Mouse (Mus musculus): ENCODE data around the gene Gsdma. TPM values are rescaled to one million over a fixed set of nuclear protein-coding genes. Genes with fewer than 3 reads are reported as not detected.
A peak's percentile ranks its signal among the peaks of the same experiment; 100 is the strongest.
"Not testable (repeated sequence)": the region's sequence is repeated elsewhere in the genome, so short reads cannot be mapped to it uniquely, and the experiment has no call there.

Gene Gsdma
- polyA plus RNA-seq (2015; fragmentation: Nextera tagmentation; extraction: Ambion mirVana): 79.6 and 83.7 TPM in 2 replicates

GRCm38 (mm10) chr11:98664091-98664490 lies at the start of gene Gsdma:
Gene Gsdma, plus strand, starts transcription at chr11:98664351.
- TF ChIP-seq CTCF (IDR thresholded peaks at IDR 0.05; ENCODE audit: low read depth) (no peak), EP300 (optimal IDR thresholded peaks at IDR 0.05) (no peak)
- Histone ChIP-seq H3K36me3 (ENCODE audit: control insufficient read depth, insufficient read depth, low read length) (no peaks in the 10 kb centered on the region), H3K4me3 (ENCODE audit: low read depth, low read length) (no peak within 1 kb of the TSS), H3K27me3 (ENCODE audit: control insufficient read depth, insufficient read depth, low read length) (no peaks in the 10 kb centered on the region), H3K27ac (replicated peaks) (no peak within 1 kb of the TSS; the same call in 1 of the 2 replicates), H3K9ac (ENCODE audit: low read length) (no peak within 1 kb of the TSS), H3K4me1 (replicated peaks; ENCODE audit: control insufficient read depth, insufficient read depth) (no peaks in the 10 kb centered on the region), H3K4me2 (replicated peaks; ENCODE audit: low read depth) (no peak within 1 kb of the TSS), H3K9me3 (ENCODE audit: control insufficient read depth, low read length) (no peaks in the 10 kb centered on the region)
- ATAC-seq (ENCODE audit: low FRiP score, low TSS enrichment) (peak; percentile 41; the same call in 1 of the 2 replicates), DNase-seq (ENCODE audit: low spot score) (no peak)
- WGBS: 11% methylated on average over 4 of the region's 4 CpGs

- Histone ChIP-seq H3K9ac (ENCODE audit: low read length) (no peak overlapping the region), H3K4me3 (ENCODE audit: low read depth, low read length) (no peak overlapping the region), H3K4me2 (replicated peaks; ENCODE audit: low read depth) (no peak overlapping the region), H3K27me3 (ENCODE audit: control insufficient read depth, insufficient read depth, low read length) (no peaks in the 10 kb centered on the region), H3K27ac (replicated peaks) (no peak overlapping the region), H3K36me3 (ENCODE audit: control insufficient read depth, insufficient read depth, low read length) (no peaks in the 10 kb centered on the region), H3K4me1 (replicated peaks; ENCODE audit: control insufficient read depth, insufficient read depth) (no peaks in the 10 kb centered on the region), H3K9me3 (ENCODE audit: control insufficient read depth, low read length) (no peaks in the 10 kb centered on the region)
- no peak for ATAC-seq (ENCODE audit: low FRiP score, low TSS enrichment)
- 91% methylated on average over 13 of the region's 13 CpGs for WGBS
- no peak for DNase-seq (ENCODE audit: low spot score)
- TF ChIP-seq CTCF (IDR thresholded peaks at IDR 0.05; ENCODE audit: low read depth) (no peak), EP300 (optimal IDR thresholded peaks at IDR 0.05) (no peak)
Observed at GRCm38 (mm10) chr11:98620791-98621190, 43.4 kb upstream of the Gsdma start.

GRCm38 (mm10) chr11:98623981-98624380 lies 40.2 kb upstream of the Gsdma start:
- H3K4me2 ChIP-seq (replicated peaks; ENCODE audit: low read depth); H3K9me3 ChIP-seq (ENCODE audit: control insufficient read depth, low read length); H3K36me3 ChIP-seq (ENCODE audit: control insufficient read depth, insufficient read depth, low read length); H3K4me3 ChIP-seq (ENCODE audit: low read depth, low read length); H3K9ac ChIP-seq (ENCODE audit: low read length); ATAC-seq (ENCODE audit: low FRiP score, low TSS enrichment); DNase-seq (ENCODE audit: low spot score); H3K27ac ChIP-seq (replicated peaks); H3K4me1 ChIP-seq (replicated peaks; ENCODE audit: control insufficient read depth, insufficient read depth); H3K27me3 ChIP-seq (ENCODE audit: control insufficient read depth, insufficient read depth, low read length): not testable (repeated sequence)
- WGBS: 72% methylated on average over 6 of the region's 6 CpGs

GRCm38 (mm10) chr11:98624381-98624780 lies 39.8 kb upstream of the Gsdma start:
- not testable (repeated sequence) for H3K4me1 ChIP-seq (replicated peaks; ENCODE audit: control insufficient read depth, insufficient read depth); ATAC-seq (ENCODE audit: low FRiP score, low TSS enrichment); H3K9ac ChIP-seq (ENCODE audit: low read length); H3K27ac ChIP-seq (replicated peaks); DNase-seq (ENCODE audit: low spot score); H3K4me3 ChIP-seq (ENCODE audit: low read depth, low read length); H3K9me3 ChIP-seq (ENCODE audit: control insufficient read depth, low read length); H3K27me3 ChIP-seq (ENCODE audit: control insufficient read depth, insufficient read depth, low read length); H3K4me2 ChIP-seq (replicated peaks; ENCODE audit: low read depth); H3K36me3 ChIP-seq (ENCODE audit: control insufficient read depth, insufficient read depth, low read length)
- WGBS: 92% methylated on average over 2 of the region's 2 CpGs

- Histone ChIP-seq H3K27ac (replicated peaks) (no peak within 1 kb of the TSS), H3K9ac (ENCODE audit: low read length) (no peak within 1 kb of the TSS), H3K9me3 (ENCODE audit: control insufficient read depth, low read length) (no peaks in the 10 kb centered on the region), H3K4me2 (replicated peaks; ENCODE audit: low read depth) (no peak within 1 kb of the TSS), H3K36me3 (ENCODE audit: control insufficient read depth, insufficient read depth, low read length) (no peaks in the 10 kb centered on the region), H3K4me1 (replicated peaks; ENCODE audit: control insufficient read depth, insufficient read depth) (no peaks in the 10 kb centered on the region), H3K27me3 (ENCODE audit: control insufficient read depth, insufficient read depth, low read length) (no peaks in the 10 kb centered on the region), H3K4me3 (ENCODE audit: low read depth, low read length) (no peak within 1 kb of the TSS)
- TF ChIP-seq EP300 (optimal IDR thresholded peaks at IDR 0.05): no peak
- no peak for TF ChIP-seq CTCF (IDR thresholded peaks at IDR 0.05; ENCODE audit: low read depth)
- no peak for ATAC-seq (ENCODE audit: low FRiP score, low TSS enrichment)
- no peak for DNase-seq (ENCODE audit: low spot score)
- 84% methylated on average over 10 of the region's 10 CpGs for WGBS
Observed at GRCm38 (mm10) chr11:98625611-98626410, 38.3 kb upstream of the Gsdma start, which contains the start of the genes Gm12355 and Gsdma3. Gene Gm12355, minus strand, starts transcription at chr11:98625661. Gene Gsdma3, plus strand, starts transcription at chr11:98626360.

- TF ChIP-seq EP300 (optimal IDR thresholded peaks at IDR 0.05) (no peak), CTCF (IDR thresholded peaks at IDR 0.05; ENCODE audit: low read depth) (no peak)
- 94% methylated on average over 3 of the region's 3 CpGs for WGBS
Observed at GRCm38 (mm10) chr11:98628706-98629105, 35.4 kb upstream of the Gsdma start.

More at GRCm38 (mm10) chr11:98628706-98629105, 35.4 kb upstream of the Gsdma start:
- Histone ChIP-seq H3K27me3 (ENCODE audit: control insufficient read depth, insufficient read depth, low read length) (no peaks in the 10 kb centered on the region), H3K9ac (ENCODE audit: low read length) (no peak overlapping the region), H3K9me3 (ENCODE audit: control insufficient read depth, low read length) (no peaks in the 10 kb centered on the region), H3K36me3 (ENCODE audit: control insufficient read depth, insufficient read depth, low read length) (no peaks in the 10 kb centered on the region), H3K4me1 (replicated peaks; ENCODE audit: control insufficient read depth, insufficient read depth) (no peaks in the 10 kb centered on the region), H3K4me2 (replicated peaks; ENCODE audit: low read depth) (no peak overlapping the region), H3K27ac (replicated peaks) (no peak overlapping the region), H3K4me3 (ENCODE audit: low read depth, low read length) (no peak overlapping the region)
- DNase-seq (ENCODE audit: low spot score) (no peak), ATAC-seq (ENCODE audit: low FRiP score, low TSS enrichment) (no peak)
